Mouse (Mus musculus) liver, adult 2 months (tissue): ENCODE measurements around the gene Hmga2.

ENCODE experiments used
- CTCF ChIP-seq: fragments of 200-500 bp; IDR thresholded peaks from 2 replicates; pipeline ENCODE4 v1.5.1; 2011; ENCODE audit warnings: low read depth, low read length, control low read depth
- POLR2A ChIP-seq: fragments of 200-500 bp; IDR thresholded peaks from 2 replicates; pipeline ENCODE4 v1.6.1; 2011; ENCODE audit warnings: low read length, control low read depth; ENCODE audit not compliant: insufficient read depth; ENCODE audit errors: extremely low read depth

GRCm38 (mm10) chr10:120407230-120407629 lies 69.0 kb downstream of the Hmga2 start:
- no peak for TF ChIP-seq CTCF
- TF ChIP-seq POLR2A, result no peak
